Mouse (Mus musculus) bone marrow, adult 2 months (tissue): ENCODE measurements around the gene Shank3.

ENCODE experiments used
- CTCF ChIP-seq: fragments of 200-500 bp; IDR thresholded peaks from 2 replicates; pipeline ENCODE4 v1.5.1; 2011; ENCODE audit warnings: low read length, control low read depth; ENCODE audit not compliant: control insufficient read depth, insufficient read depth
- POLR2A ChIP-seq: fragments of 200-500 bp; IDR thresholded peaks from 2 replicates; pipeline ENCODE4 v1.6.1; 2011; ENCODE audit warnings: low read depth, mild to moderate bottlenecking, control low read depth, low read length, borderline replicate concordance; ENCODE audit not compliant: control insufficient read depth

- TF ChIP-seq CTCF, result no peak
- no peak for TF ChIP-seq POLR2A
Observed at GRCm38 (mm10) chr15:89585101-89585500, 85.7 kb downstream of the Shank3 start.
